Mouse (Mus musculus) small intestine, adult 2 months (tissue): Measurements from ENCODE around the gene Syt3. TPM values are rescaled to one million over a fixed set of nuclear protein-coding genes. Genes with fewer than 3 reads are reported as not detected.

Source experiments
- H3K27ac ChIP-seq: fragments of 200-500 bp; 2 replicates; pipeline ENCODE4 v1.5.1; 2012; ENCODE audit warnings: low read depth, low read length, control low read depth, inconsistent platforms; ENCODE audit not compliant: insufficient read depth
- H3K27me3 ChIP-seq: fragments of 200-500 bp; 2 replicates; pipeline ENCODE4 v1.6.1; 2012; ENCODE audit warnings: mild to moderate bottlenecking, moderate library complexity, low read length, inconsistent platforms; ENCODE audit not compliant: control insufficient read depth, insufficient read depth
- H3K36me3 ChIP-seq: fragments of 200-500 bp; 2 replicates; pipeline ENCODE4 v1.6.1; 2012; ENCODE audit warnings: mild to moderate bottlenecking, low read length, control low read depth, inconsistent platforms; ENCODE audit not compliant: control insufficient read depth, insufficient read depth
- H3K4me1 ChIP-seq: fragments of 200-500 bp; 2 replicates; pipeline ENCODE4 v1.6.1; 2012; ENCODE audit warnings: low read length, inconsistent platforms, mixed read lengths; ENCODE audit not compliant: control insufficient read depth, insufficient read depth, insufficient read length
- H3K4me3 ChIP-seq: fragments of 200-500 bp; 2 replicates; pipeline ENCODE4 v1.5.1; 2012; ENCODE audit warnings: low read depth, mild to moderate bottlenecking, control low read depth, inconsistent platforms, low read length, moderate library complexity
- CTCF ChIP-seq: fragments of 200-500 bp; IDR thresholded peaks from 2 replicates; pipeline ENCODE4 v1.5.1; 2012; ENCODE audit warnings: low read depth, mild to moderate bottlenecking, control low read depth, inconsistent platforms, low read length, moderate library complexity, mixed read lengths; ENCODE audit not compliant: insufficient replicate concordance, insufficient read length; ENCODE audit errors: extremely low read depth
- POLR2A ChIP-seq: fragments of 200-500 bp; IDR thresholded peaks from 2 replicates; pipeline ENCODE4 v1.6.1; 2012; ENCODE audit warnings: low read depth, mild to moderate bottlenecking, control low read depth, inconsistent platforms, low read length, moderate library complexity
- WGBS: fragments of 180-500 bp; shearing (Covaris S2); methylation state at CpG from one replicate; pipeline ENCODE4 v1.1.7; 2018; 5-methylcytosine and 5-hydroxymethylcytosine counted together
- polyA plus RNA-seq: library from polyadenylated mRNA; depleted of rRNA; stranded (reverse); fragments of >200 nt; gene quantifications from 2 replicates; pipeline ENCODE4 v1.2.3, GENCODE M21; 2012

The Syt3 gene
- polyA plus RNA-seq, 1 experiment = 1.1 TPM

DNA sequence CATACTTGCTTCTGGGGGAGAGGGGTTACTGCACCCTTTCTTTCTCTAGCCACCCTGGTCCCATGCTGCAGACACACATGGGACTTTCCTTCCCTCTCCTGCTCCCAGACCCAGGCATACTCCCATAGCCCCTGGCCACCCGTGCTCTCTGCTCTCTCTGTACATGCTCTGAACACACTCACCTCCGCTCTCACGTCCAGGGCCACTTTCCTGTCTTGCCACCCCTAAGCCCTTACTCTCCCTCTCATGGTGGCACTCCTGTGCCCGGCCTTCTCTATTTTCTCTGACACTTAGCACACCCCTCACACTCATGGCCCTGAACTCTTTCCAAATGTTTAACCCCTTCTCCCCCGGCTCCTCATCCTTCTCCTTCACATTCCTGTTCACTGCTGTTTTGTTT lies 25.9 kb upstream of the Syt3 start:
- no peak overlapping the region for H3K27ac ChIP-seq
- H3K4me3 ChIP-seq = no peak overlapping the region
- peaks cover 43% of the 10 kb centered on the region for H3K27me3 ChIP-seq
- 26% methylated on average over 5 of the region's 5 CpGs for WGBS
- TF ChIP-seq POLR2A = no peak
- TF ChIP-seq CTCF = no peak
- no peaks in the 10 kb centered on the region for H3K36me3 ChIP-seq
- peaks cover 13% of the 10 kb centered on the region for H3K4me1 ChIP-seq

- 9% methylated on average over 24 of the region's 26 CpGs for WGBS
- Histone ChIP-seq H3K4me3 (no peak overlapping the region), H3K4me1 (peaks cover 10% of the 10 kb centered on the region), H3K27me3 (peaks cover 33% of the 10 kb centered on the region), H3K27ac (no peak overlapping the region), H3K36me3 (no peaks in the 10 kb centered on the region)
- no peak for TF ChIP-seq POLR2A
- no peak for TF ChIP-seq CTCF
Measured at GRCm38 (mm10) chr7:44358886-44359654, 24.8 kb upstream of the Syt3 start.

DNA sequence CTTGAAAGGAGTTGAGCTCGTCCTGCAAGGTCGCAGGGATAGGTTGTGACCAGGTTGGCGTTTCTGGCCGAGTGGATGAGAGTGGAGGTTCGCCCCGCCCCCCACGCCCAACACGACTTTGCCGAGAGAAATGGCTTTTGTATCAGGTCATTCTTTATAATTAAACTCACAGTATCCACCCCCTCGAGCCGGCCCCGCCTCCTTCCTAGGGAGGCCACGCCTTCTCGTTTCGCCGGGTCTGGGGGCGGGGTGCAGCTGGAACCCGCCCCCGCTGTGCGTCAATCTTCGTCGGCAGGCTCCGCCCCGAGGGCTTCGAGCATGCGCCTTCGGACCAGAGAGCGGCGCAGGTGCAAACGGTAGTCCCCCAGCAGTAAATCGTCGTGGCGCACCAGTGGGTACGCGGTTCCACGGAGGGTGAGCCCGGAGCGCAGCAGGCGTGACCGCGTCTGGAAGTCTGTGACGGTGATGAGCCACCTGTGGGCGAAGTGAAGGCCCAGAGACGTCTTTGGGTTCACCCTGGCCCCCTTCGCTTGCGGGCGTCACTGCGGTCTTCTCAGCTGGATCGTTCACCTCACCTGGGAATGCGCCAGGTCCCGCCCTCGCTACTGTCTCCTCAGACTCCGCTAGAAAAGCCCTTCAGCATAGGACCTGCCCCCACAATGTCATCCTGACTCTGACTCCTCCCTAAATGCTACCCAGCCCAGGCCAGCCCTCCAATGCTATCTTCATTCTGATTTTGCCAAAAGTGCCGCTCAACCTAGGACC lies 23.8 kb upstream of the Syt3 start:
- no peaks in the 10 kb centered on the region for H3K36me3 ChIP-seq
- H3K4me1 ChIP-seq = peaks cover 10% of the 10 kb centered on the region
- peak overlapping the region; percentile 74 for H3K4me3 ChIP-seq
- under 1% methylated on average over 54 of the region's 54 CpGs for WGBS
- TF ChIP-seq POLR2A = no peak; the same call in 1 of the 2 replicates
- no peak for TF ChIP-seq CTCF
- H3K27ac ChIP-seq = no peak overlapping the region
- H3K27me3 ChIP-seq = peaks cover 29% of the 10 kb centered on the region

GRCm38 (mm10) chr7:44360792-44361301 lies 23.1 kb upstream of the Syt3 start:
- Histone ChIP-seq H3K27me3 (peaks cover 27% of the 10 kb centered on the region), H3K27ac (no peak overlapping the region), H3K4me3 (no peak overlapping the region), H3K36me3 (no peaks in the 10 kb centered on the region), H3K4me1 (peaks cover 10% of the 10 kb centered on the region)
- WGBS = 11% methylated on average over 21 of the region's 21 CpGs
- no peak for TF ChIP-seq POLR2A
- no peak for TF ChIP-seq CTCF

DNA sequence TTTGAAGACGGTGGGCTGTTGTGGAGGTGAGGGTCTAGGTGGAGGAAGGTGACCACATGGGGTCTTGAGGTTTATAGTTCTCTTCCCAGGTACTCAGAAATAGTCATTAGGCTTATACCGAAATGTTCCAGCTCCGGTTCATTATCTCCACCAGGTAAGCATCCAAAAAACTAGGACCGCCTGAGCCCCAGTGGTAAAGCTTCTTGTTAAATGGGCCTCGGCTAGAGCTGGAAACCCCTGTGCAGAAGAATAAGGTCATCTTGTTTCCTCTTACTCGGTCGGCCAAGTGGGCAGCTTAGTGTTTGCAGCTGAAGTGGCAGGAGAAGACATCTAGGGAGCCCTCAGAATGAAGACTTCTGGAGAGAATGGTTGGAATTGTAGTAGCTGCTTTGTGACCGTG lies 11.2 kb upstream of the Syt3 start:
- Histone ChIP-seq H3K27me3 (no peaks in the 10 kb centered on the region), H3K36me3 (no peaks in the 10 kb centered on the region), H3K27ac (no peak overlapping the region), H3K4me3 (no peak overlapping the region), H3K4me1 (peaks cover 5% of the 10 kb centered on the region; the same call in 1 of the 2 replicates)
- 92% methylated on average over 8 of the region's 8 CpGs for WGBS
- TF ChIP-seq CTCF = no peak
- TF ChIP-seq POLR2A = no peak

- Histone ChIP-seq H3K4me3 (peak overlapping the region; percentile 61), H3K4me1 (peaks cover 5% of the 10 kb centered on the region; the same call in 1 of the 2 replicates), H3K27me3 (no peaks in the 10 kb centered on the region), H3K36me3 (no peaks in the 10 kb centered on the region), H3K27ac (no peak overlapping the region)
- 7% methylated on average over 7 of the region's 7 CpGs for WGBS
- TF ChIP-seq CTCF (no peak), POLR2A (no peak)
Measured at GRCm38 (mm10) chr7:44373460-44373859, 10.4 kb upstream of the Syt3 start.

GRCm38 (mm10) chr7:44373889-44374652 lies 9.8 kb upstream of the Syt3 start:
- Histone ChIP-seq H3K36me3 (no peaks in the 10 kb centered on the region), H3K4me3 (peak overlapping the region; percentile 73), H3K4me1 (peaks cover 5% of the 10 kb centered on the region; the same call in 1 of the 2 replicates), H3K27ac (no peak overlapping the region), H3K27me3 (no peaks in the 10 kb centered on the region)
- TF ChIP-seq CTCF (no peak), POLR2A (no peak)
- WGBS = under 1% methylated on average over 19 of the region's 19 CpGs
